Mouse (Mus musculus): ENCODE measurements at regions not wholly inside any gene's neighbourhood (a gene's known extent, or its start where the extent isn't known, plus 50 kb on each side); places are given as distances from the start of the nearest gene placed in this dataset.

- H3K79me2 ChIP-seq (ENCODE audit: control insufficient read depth, insufficient read depth) = no peaks in the 10 kb centered on the region
- H3ac ChIP-seq (ENCODE audit: control insufficient read depth, insufficient read length) = no peak overlapping the region
- no peak overlapping the region for H3K4me2 ChIP-seq (ENCODE audit: low read depth)
- no peaks in the 10 kb centered on the region for H3K36me3 ChIP-seq (ENCODE audit: control insufficient read depth, insufficient read depth)
- no peaks in the 10 kb centered on the region for H3K27me3 ChIP-seq (ENCODE audit: control insufficient read depth, insufficient read depth, insufficient read length)
- TF ChIP-seq MAX (IDR thresholded peaks at IDR 0.05; ENCODE audit: low read depth) (no peak), POLR2AphosphoS2 (IDR thresholded peaks at IDR 0.05; ENCODE audit: insufficient read length, low read depth) (no peak), MYOG (IDR thresholded peaks at IDR 0.05; ENCODE audit: control insufficient read depth in 1 of 3, insufficient read depth in 1 of 3, insufficient read length in 2 of 3, low read depth in 2 of 3) (no peak), SRF (IDR thresholded peaks at IDR 0.05; ENCODE audit: control insufficient read depth, insufficient read length, low read depth) (no peak), POLR2A (IDR thresholded peaks at IDR 0.05; ENCODE audit: insufficient read length, low read depth) (no peak), MYOD1 (IDR thresholded peaks at IDR 0.05; ENCODE audit: control insufficient read depth in 1 of 3, insufficient read length in 2 of 3, low read depth in 2 of 3) (no peak), CEBPB (IDR thresholded peaks at IDR 0.05; ENCODE audit: insufficient read depth, poor library complexity, severe bottlenecking) (no peak), TCF3 (IDR thresholded peaks at IDR 0.05; ENCODE audit: insufficient read length, low read depth) (no peak), REST (IDR thresholded peaks at IDR 0.05; ENCODE audit: insufficient read depth, insufficient read length) (no peak), USF1 (IDR thresholded peaks at IDR 0.05; ENCODE audit: low read depth) (no peak), TCF12 (IDR thresholded peaks at IDR 0.05; ENCODE audit: insufficient read depth, poor library complexity, severe bottlenecking) (no peak), E2F4 (IDR thresholded peaks at IDR 0.05; ENCODE audit: insufficient read depth) (no peak)
- no peak overlapping the region for H3K4me3 ChIP-seq
Measured at GRCm38 (mm10) chr16:93358166-93358565, 245.7 kb downstream of the Setd4 start.

- Histone ChIP-seq H3K36me3 (ENCODE audit: control insufficient read depth, insufficient read depth) (no peaks in the 10 kb centered on the region), H3K79me2 (ENCODE audit: control insufficient read depth, insufficient read depth) (no peaks in the 10 kb centered on the region), H3K4me2 (ENCODE audit: low read depth) (no peak overlapping the region), H3K27me3 (ENCODE audit: control insufficient read depth, insufficient read depth, insufficient read length) (peaks cover 5% of the 10 kb centered on the region), H3ac (ENCODE audit: control insufficient read depth, insufficient read length) (no peak overlapping the region), H3K4me3 (no peak overlapping the region)
- no peak for TF ChIP-seq TCF3 (IDR thresholded peaks at IDR 0.05; ENCODE audit: insufficient read length, low read depth)
- TF ChIP-seq MYOD1 (IDR thresholded peaks at IDR 0.05; ENCODE audit: control insufficient read depth in 1 of 3, insufficient read length in 2 of 3, low read depth in 2 of 3) = no peak
Measured at GRCm38 (mm10) chr16:93355204-93355899, 248.5 kb downstream of the Setd4 start.

GRCm38 (mm10) chr16:93353971-93354370 is 249.9 kb downstream of the Setd4 start:
- H3K27me3 ChIP-seq (ENCODE audit: control insufficient read depth, insufficient read depth, insufficient read length) = peaks cover 5% of the 10 kb centered on the region
- TF ChIP-seq CEBPB (IDR thresholded peaks at IDR 0.05; ENCODE audit: insufficient read depth, poor library complexity, severe bottlenecking) (no peak), POLR2AphosphoS2 (IDR thresholded peaks at IDR 0.05; ENCODE audit: insufficient read length, low read depth) (no peak), E2F4 (IDR thresholded peaks at IDR 0.05; ENCODE audit: insufficient read depth) (no peak), MYOG (IDR thresholded peaks at IDR 0.05; ENCODE audit: control insufficient read depth in 1 of 3, insufficient read depth in 1 of 3, insufficient read length in 2 of 3, low read depth in 2 of 3) (no peak), MAX (IDR thresholded peaks at IDR 0.05; ENCODE audit: low read depth) (no peak), TCF12 (IDR thresholded peaks at IDR 0.05; ENCODE audit: insufficient read depth, poor library complexity, severe bottlenecking) (no peak), TCF3 (IDR thresholded peaks at IDR 0.05; ENCODE audit: insufficient read length, low read depth) (no peak), MYOD1 (IDR thresholded peaks at IDR 0.05; ENCODE audit: control insufficient read depth in 1 of 3, insufficient read length in 2 of 3, low read depth in 2 of 3) (no peak), SRF (IDR thresholded peaks at IDR 0.05; ENCODE audit: control insufficient read depth, insufficient read length, low read depth) (no peak), POLR2A (IDR thresholded peaks at IDR 0.05; ENCODE audit: insufficient read length, low read depth) (no peak), REST (IDR thresholded peaks at IDR 0.05; ENCODE audit: insufficient read depth, insufficient read length) (no peak), USF1 (IDR thresholded peaks at IDR 0.05; ENCODE audit: low read depth) (no peak)
- no peaks in the 10 kb centered on the region for H3K79me2 ChIP-seq (ENCODE audit: control insufficient read depth, insufficient read depth)
- no peak overlapping the region for H3K4me2 ChIP-seq (ENCODE audit: low read depth)
- H3K36me3 ChIP-seq (ENCODE audit: control insufficient read depth, insufficient read depth) = no peaks in the 10 kb centered on the region
- no peak overlapping the region for H3ac ChIP-seq (ENCODE audit: control insufficient read depth, insufficient read length)
- H3K4me3 ChIP-seq = no peak overlapping the region

GRCm38 (mm10) chr16:93344555-93344954 is 259.3 kb downstream of the Setd4 start:
- Histone ChIP-seq H3K4me2 (ENCODE audit: low read depth) (no peak overlapping the region), H3K4me3 (no peak overlapping the region), H3K36me3 (ENCODE audit: control insufficient read depth, insufficient read depth) (no peaks in the 10 kb centered on the region), H3K27me3 (ENCODE audit: control insufficient read depth, insufficient read depth, insufficient read length) (no peaks in the 10 kb centered on the region), H3ac (ENCODE audit: control insufficient read depth, insufficient read length) (no peak overlapping the region), H3K79me2 (ENCODE audit: control insufficient read depth, insufficient read depth) (no peaks in the 10 kb centered on the region)
- TF ChIP-seq MYOD1 (IDR thresholded peaks at IDR 0.05; ENCODE audit: control insufficient read depth in 1 of 3, insufficient read length in 2 of 3, low read depth in 2 of 3) (no peak), TCF12 (IDR thresholded peaks at IDR 0.05; ENCODE audit: insufficient read depth, poor library complexity, severe bottlenecking) (no peak), MYOG (IDR thresholded peaks at IDR 0.05; ENCODE audit: control insufficient read depth in 1 of 3, insufficient read depth in 1 of 3, insufficient read length in 2 of 3, low read depth in 2 of 3) (no peak), E2F4 (IDR thresholded peaks at IDR 0.05; ENCODE audit: insufficient read depth) (no peak), POLR2A (IDR thresholded peaks at IDR 0.05; ENCODE audit: insufficient read length, low read depth) (no peak), POLR2AphosphoS2 (IDR thresholded peaks at IDR 0.05; ENCODE audit: insufficient read length, low read depth) (no peak), REST (IDR thresholded peaks at IDR 0.05; ENCODE audit: insufficient read depth, insufficient read length) (no peak), TCF3 (IDR thresholded peaks at IDR 0.05; ENCODE audit: insufficient read length, low read depth) (no peak), SRF (IDR thresholded peaks at IDR 0.05; ENCODE audit: control insufficient read depth, insufficient read length, low read depth) (no peak), MAX (IDR thresholded peaks at IDR 0.05; ENCODE audit: low read depth) (no peak), CEBPB (IDR thresholded peaks at IDR 0.05; ENCODE audit: insufficient read depth, poor library complexity, severe bottlenecking) (no peak), USF1 (IDR thresholded peaks at IDR 0.05; ENCODE audit: low read depth) (no peak)
